Mouse (Mus musculus) bone marrow, adult 2 months (tissue): ENCODE measurements at regions not wholly inside any gene's neighbourhood (a gene's known extent, or its start where the extent isn't known, plus 50 kb on each side); places are given as distances from the start of the nearest gene placed in this dataset.

Source experiments
- CTCF ChIP-seq: fragments of 200-500 bp; IDR thresholded peaks from 2 replicates; pipeline ENCODE4 v1.5.1; 2011; ENCODE audit warnings: low read length, control low read depth; ENCODE audit not compliant: control insufficient read depth, insufficient read depth
- POLR2A ChIP-seq: fragments of 200-500 bp; IDR thresholded peaks from 2 replicates; pipeline ENCODE4 v1.6.1; 2011; ENCODE audit warnings: low read depth, mild to moderate bottlenecking, control low read depth, low read length, borderline replicate concordance; ENCODE audit not compliant: control insufficient read depth

DNA sequence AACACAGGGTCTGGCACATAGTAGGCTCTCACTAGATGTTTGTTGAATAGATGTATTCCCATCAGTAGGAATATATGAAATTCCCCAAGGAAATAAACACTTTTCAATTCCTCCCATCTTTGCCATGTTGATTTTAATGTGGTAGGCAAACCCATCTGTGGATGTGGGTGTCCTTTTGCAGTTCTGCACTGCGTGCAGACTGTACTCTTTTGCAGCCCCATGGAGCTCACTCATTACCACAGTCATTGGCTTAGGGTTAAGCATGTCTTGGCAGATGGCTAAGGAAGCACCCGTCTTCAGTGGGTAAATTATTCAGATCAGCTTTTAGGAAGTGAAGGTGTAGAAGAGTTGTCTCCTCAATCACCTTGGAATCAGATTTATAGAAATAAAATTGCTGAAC lies 54.8 kb upstream of the Satb2 start:
- TF ChIP-seq POLR2A (no peak), CTCF (no peak)
